Mouse (Mus musculus) cerebellum, postnatal 14 days (tissue): Measurements from ENCODE around the gene Kctd18.
"Not testable (repeated sequence)": the region's sequence is repeated elsewhere in the genome, so short reads cannot be mapped to it uniquely, and the experiment has no call there.

Experiments used
- DNase-seq, 2 experiments: peaks; one replicate each; pipeline ENCODE4 v3.0.0; 2021; ENCODE audit warnings: mixed read lengths in 2 of 2

Kctd18 gene

DNA sequence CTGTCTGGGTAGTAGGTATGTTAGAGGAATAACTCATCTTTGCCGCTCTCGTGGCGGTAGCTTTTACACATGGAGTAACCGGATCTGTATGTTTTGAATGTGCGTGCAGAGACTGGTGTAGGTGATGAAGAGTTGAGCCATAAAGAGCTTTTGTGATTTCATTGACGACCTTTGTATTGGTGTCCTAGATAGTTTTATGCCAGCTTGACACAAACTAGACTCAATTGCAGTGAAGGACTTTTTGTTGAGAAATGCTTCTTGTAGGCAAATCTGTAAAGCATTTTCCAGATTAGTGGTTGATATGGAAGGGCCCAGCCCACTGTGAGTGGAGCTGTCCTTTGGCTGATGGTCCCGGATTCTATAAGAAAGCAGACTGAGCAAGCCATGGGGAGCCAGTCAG lies at the start of gene Kctd18:
TSS of gene Kctd18 (minus strand) at position 101 of the 400 bp plus-strand sequence.
- DNase-seq = no peak

DNA sequence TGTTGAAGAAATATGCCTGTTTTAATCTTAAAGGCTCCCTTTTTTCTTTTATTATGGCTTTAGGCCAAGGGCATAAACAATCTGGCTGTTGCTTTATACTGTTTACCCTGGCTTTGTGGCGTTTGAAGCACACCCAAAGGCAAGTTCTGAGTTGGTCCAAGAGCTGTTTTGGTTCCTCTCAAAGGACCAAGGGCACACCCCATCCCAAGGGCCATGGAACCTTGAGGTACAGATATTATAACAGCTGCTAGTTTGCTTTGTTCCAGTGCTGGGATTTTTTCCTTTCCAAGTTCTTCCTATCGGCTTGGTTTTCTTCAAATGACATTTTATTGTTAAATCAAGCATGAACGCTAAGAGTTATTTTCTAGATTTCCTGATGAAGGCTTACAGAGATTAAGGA lies 46.9 kb upstream of the Kctd18 start:
- no peak for DNase-seq

DNA sequence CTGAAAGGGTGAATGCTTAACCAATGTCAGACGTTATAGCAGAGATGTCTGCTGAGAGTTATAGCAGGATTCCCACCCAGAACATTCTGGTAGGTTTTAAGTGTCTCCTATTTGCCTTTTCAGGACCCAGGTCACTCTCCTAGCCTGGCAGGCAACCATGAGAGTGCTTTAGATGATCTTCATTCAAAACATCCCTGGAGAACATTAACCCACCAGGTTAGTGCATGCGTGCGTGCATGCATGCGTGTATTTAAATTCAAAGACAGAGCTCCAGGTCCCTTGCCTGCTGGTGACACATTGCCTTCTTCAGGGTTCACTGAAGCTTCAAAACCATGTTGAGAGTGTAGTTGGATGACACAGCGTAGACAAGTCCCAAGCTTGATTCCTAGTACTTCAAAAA lies 46.4 kb upstream of the Kctd18 start:
- no peak for DNase-seq

DNA sequence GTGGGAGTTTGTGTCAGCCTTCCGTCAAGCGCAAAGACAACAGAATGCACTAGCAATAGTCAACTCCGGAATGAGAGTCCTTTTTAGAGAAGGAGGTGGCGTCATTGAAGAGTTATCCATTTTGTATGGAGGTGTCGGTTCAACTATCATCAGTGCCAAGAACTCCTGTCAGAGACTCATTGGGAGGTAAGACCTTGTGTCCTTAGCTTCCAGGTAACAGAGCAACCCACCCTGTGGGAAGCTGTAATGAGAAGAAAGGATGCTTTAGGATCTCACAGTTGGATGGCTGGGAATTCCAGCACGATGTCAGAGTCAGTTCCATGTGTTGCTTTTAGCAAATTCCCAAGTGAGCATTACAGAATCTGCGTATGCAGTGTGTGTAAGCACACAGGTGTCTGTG lies 43.4 kb upstream of the Kctd18 start:
- DNase-seq = no peak

DNA sequence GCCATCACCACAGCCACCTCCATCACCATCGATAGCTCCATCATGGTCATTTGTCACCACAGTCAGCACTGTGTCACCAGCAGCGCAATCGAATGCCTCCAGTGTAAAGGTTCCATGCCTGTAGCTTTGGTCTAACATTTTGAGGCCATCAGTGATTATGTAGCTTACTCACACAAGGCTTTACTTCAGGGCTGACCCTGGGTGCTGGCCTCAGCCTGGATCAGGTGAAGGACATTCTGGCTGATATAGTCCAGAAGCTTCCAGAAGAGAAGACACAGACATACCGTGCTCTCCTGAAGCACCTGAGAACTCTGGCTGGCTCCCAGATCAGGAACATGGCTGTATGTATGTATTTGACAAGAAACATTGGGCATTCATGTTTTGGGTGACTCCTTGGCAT lies 40.1 kb upstream of the Kctd18 start:
- DNase-seq = no peak

GRCm38 (mm10) chr1:58056939-58057338 lies 38.2 kb upstream of the Kctd18 start:
- no peak for DNase-seq

DNA sequence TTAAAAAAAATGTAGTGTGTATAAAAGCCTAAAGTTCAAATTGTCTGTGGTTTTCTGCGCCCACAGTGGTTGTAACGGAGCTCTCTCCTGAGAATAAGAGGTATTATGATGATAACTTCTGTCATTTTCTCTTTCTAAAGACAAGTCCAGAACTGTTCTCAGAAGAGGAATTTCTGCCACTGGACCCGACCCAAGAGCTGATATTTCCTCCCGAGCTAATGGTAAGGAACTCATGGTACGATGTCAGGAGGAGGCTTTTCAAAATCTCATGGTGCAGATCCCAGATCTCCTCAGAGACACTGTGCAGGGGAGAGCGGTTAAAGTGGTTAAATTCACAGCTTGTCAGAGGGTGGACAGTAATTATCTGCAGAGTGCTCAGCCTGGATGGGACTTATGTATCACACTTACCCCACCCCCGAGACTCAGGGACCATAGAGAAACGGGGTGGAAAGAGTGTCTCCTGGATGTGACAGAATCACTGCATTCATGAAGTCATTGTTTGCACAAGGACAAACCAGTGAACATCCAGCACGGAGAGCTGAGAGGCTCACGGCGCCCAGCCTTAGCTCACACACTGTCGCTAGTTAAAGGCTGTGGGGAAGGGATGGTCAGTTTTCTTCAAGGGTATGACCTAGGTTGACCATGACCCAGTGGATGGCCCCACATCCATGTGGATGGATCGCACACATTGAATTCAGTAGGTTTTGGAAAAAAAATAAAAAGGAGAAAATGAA lies 37.5 kb upstream of the Kctd18 start:
- peak; percentile 21 to 30 for DNase-seq

GRCm38 (mm10) chr1:58055598-58055997 lies 36.8 kb upstream of the Kctd18 start:
- peak; percentile 64 to 78 for DNase-seq

- DNase-seq = no peak
Measured at GRCm38 (mm10) chr1:58049126-58049525, 30.4 kb upstream of the Kctd18 start.

DNA sequence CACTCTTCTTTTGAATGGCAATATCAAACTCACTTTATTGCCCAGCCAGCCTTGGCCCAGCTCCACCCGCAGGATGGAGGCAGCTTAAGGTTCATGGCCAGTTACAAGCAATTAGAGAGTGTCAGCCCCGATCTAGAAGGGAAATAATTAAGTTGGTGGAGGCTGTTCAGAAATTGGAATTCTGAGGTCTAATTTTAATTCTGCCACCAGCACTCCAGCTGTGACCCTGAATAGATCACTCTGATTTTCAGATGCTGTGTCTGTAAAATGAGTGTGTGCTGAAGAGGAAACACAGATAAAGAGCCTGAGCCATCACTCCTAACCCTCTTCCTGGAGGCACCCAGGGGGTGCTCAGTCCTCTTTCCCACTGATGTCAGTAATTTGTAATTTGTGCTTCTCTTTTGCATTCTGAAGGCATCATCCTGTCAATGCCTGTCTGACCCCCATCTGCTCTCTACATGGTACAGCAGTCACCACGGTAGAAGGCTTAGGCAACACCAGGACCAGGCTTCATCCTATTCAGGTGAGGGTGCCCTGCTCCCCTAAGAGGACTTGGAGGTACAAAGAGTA lies 28.1 kb upstream of the Kctd18 start:
- DNase-seq = peak; percentile 44 to 64

DNA sequence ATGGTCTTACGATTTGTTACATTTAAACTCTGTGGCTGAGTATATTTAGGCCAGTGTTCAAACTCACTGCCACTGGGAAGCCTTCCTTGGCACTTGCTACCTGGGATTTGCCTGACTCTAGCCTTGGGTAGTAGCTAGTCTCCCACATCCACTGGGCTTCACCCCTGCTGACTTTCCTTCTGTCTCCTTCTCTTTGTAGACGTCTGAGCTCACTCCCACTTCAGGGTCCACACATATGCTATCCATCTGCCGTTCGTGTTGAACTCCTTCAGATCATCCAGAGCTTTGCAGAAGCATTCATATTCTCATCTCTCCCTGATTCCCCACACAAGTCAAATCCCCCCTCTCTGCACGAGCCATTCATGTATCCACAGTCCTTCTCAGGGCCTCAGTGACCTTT lies 26.8 kb upstream of the Kctd18 start:
- DNase-seq = peak; percentile 83 to 92

GRCm38 (mm10) chr1:58045076-58045475 lies 26.3 kb upstream of the Kctd18 start:
- peak; percentile 40 to 59 for DNase-seq

DNA sequence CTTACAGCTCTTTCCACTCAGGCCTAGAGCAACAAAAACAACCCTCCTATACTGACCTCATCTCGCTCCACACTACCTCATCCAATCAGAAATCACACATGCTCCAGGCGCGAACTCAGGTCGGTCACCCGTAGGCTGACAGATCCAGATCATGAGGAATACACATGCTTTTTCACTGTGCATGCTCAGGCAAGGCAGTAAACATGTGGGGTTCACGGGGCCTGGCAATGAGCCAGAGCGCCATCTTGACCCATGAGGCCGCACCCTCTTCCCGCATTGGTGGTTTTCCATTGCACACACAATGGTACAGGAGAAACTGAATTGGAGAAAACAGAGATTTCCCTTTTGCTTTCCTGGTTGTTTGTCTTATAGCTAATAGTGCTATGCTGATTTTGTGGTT lies 18.6 kb upstream of the Kctd18 start:
- not testable (repeated sequence) for DNase-seq

DNA sequence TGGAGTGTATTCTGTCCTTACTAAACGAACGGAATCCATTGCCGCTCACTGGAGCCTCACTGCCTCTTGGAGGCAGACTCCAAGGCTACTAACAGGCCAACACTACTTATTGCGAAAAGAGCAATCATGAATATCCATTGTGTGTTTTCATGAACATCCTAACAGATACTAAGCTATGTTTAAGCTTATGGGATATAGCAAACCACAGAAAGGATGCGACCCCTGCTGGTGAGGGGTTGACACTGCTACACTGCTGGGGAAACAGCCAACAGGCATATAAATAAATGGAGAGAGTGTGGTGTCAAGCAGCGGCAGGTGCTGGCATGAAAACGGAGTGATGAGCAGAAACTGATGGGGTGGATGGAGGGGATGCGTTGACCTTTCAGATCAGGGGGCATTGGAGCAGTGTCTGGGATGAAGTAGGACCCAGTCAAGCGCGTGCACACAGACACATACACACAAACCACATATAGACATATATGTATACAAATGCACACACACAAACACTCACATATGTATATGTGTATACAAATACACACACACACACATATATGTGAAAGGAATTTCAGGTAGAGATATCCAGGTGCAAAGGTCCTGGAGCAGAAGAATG lies 12.5 kb upstream of the Kctd18 start:
- peak; percentile 62 to 74 for DNase-seq

DNA sequence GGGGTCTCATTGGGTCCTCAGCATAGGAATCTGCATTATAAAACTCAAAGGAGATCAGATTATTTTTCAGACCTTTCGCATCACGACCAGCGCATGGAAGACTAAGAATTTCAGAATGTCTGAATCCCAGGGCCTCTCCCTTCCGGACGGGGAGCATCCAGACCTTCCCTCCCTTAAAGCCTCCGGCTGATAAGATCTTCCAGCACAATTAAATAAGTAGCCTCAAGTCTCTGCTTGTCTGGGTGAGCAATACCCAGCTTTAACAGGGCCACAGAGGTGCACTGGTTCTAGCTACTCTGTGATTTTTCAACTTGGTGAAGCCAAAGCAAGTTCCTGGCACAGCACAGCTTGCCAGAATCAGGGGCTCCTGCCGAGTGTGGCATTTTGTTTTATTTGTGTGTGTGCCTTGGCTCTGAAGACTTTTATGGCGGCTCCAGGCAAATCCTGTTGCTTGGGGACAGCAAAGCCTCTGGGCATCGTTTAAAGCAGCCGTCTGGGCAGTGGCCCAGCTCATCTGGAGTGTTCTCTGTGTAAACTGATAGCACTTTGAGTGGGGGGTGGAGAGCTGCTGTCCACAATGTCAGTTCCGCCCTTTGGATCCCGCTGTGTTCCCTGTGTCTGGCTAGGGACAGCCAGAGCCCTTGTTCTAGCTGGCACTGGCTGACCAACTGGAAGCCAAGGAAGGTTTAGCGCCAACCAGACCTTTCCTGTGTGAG lies 11.6 kb upstream of the Kctd18 start:
- DNase-seq = peak; percentile 61 to 71

DNA sequence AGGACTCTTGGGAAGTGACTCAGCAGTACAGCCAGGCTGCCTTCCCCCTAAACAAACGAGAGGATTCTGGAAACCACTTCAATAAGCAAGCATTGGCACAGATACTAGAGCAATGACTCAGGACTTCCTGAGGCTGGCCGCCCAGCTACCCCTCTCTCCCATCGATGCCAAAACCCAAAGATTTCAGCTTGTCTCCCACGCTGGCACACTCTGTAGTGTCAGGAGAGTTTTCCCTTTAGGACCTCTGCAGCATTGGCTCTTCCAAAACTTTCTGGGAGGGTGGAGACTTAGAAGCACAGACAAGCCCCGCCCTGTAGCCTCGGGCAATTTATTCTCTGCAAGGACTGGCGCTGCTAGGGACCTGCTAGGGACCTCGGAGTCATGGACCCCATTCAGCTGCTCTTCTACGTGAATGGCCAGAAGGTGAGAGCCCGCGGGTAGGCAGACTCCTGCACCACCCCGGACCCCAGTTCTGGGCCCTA lies 10.9 kb upstream of the Kctd18 start, which contains the start of gene Aox1:
TSS of gene Aox1 (plus strand) at position 296 of the 482 bp plus-strand sequence.
- DNase-seq = peak; percentile 33 to 57

DNA sequence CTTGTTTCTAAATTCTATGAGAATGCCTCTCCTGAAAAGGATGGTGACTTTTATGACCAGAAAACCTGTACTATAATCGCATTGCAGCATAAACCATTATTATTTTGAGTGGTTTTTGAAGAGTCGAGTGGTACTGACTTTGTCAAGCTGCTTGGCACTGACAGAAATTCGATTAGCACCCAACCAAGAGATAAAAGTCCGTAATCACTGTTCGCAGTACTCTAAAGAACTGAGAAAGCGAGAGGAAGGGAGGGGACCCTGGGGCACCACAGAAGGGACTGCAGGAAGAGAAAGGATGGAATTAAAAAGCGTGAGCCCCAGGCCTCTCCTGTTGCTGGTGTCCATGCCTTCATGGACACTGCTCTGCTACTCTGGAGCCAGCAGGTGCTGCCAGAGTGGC lies 9.0 kb upstream of the Kctd18 start:
- no peak for DNase-seq

DNA sequence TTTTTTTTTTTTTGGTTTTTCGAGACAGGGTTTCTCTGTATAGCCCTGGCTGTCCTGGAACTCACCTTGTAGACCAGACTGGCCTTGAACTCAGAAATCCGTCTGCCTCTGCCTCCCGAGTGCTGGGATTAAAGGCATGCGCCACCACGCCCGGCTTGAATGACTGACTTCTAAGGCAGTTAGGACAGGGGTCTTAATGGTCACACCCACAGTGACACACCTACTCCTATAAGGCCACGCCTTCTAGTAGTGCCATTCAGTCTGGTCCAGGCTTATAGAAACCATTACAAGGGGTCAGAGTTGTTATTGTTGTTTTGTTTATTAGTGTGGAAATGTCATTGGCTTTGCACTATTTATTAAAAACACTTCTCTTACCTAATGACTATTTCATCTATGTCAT lies 12.4 kb downstream of the Kctd18 start:
- not testable (repeated sequence) for DNase-seq

DNA sequence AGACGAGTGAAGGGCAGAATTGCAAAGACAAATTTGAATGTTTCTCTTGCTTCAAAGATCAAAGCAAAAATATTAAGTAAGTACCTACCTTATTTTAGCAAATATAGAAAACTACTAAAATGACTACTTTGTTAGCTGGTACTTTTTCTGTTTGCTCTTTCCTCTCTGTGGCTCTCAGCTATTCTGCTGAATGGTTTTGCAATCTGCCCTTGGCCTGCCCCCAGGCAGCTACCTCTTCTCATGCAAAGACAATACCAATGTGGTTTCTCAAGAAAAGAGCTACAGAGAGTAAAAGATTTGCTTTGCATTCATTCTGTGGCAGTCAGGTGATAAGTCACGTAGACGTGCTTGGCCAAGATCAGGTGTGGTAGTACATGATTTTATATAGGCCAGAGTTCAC lies 20.6 kb downstream of the Kctd18 start:
- no peak for DNase-seq

DNA sequence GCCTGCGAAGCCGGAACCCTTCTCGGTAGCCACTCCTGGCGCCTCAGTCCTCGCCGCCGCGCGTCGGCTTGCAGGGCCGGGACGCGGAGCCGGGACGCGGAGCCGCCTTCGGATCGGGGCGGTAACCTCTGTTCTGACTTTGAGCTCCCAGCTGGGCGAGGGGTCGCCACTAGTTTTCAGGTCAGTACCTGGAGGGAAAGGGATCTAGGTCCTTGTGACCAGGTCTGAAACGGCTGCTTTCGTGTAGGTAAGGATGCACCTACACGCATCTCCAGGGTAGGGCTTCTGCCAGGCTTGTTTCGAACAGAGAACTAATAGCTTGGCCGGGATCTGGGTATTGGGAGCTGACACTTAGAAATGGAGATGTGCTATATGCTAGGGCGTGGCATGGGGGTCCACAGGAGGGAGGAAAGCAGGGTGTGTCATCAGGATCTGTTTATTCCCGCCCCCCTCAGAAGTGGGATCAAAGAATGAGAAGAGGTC lies 22.6 kb downstream of the Kctd18 start:
- no peak for DNase-seq

DNA sequence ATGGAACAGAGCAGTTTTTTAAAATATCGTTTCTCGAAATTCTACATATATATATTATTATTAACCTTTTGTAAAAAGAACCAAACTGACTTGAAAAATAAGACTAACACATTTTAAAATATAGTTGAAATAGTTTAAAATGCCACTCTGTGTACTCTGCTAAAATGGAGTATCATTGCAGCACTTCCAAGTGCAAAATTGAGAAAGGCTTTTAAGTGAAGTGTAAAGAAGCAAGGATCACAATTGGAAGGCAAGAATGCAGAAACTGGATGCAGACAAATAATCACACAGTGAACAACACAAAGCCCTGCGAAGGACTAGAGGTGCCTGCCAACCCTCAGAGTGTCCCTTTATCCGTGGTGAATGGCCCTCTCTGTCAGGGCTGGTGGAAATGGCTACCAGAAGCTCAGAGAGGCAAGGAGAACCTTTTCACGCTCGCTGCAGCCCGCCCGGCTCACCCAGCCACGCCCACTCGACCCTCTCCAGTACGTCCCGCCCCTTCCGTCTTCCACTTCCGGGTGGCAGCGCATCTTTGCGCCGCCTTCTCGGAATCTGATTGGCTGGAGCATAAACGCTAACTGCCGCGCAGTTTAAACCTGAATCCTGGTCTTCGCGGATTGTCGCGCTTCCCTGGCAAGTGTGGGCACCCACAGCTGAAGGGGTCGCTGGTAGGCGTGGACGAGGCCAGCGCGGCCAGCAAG lies 23.2 kb downstream of the Kctd18 start, which contains the start of gene Sgo2a:
TSS of gene Sgo2a (plus strand) at position 540 of the 701 bp plus-strand sequence.
- peak; percentile 93 to 97 for DNase-seq

DNA sequence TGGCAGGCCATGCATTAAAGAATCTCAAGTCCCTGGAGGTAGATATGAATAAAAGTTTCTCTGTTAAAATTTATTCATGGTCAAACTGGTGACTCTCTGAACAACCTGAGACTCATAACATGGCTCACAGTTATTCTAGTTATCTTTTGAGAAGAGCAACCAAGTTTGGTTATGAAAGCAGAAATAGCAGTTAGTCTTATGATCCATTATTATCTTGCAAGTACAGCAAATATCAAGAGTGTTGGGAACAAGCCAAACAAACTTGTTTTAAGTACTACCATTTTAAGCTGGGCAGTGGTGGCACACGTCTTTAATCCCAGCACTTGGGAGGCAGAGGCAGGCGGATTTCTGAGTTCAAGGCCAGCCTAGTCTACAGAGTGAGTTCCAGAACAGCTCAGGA lies 27.5 kb downstream of the Kctd18 start:
- no peak for DNase-seq
